Mouse (Mus musculus) heart, adult 2 months (tissue): ENCODE results near the gene Spata13.

ENCODE experiments used
- CTCF ChIP-seq: fragments of 200-600 bp; IDR thresholded peaks from 2 replicates; pipeline ENCODE4 v1.8.1; 2022; ENCODE audit warnings: antibody characterized with exemption, mild to moderate bottlenecking, moderate library complexity
- EP300 ChIP-seq: fragments of 200-500 bp; IDR thresholded peaks from 2 replicates; pipeline ENCODE4 v1.6.1; 2011; ENCODE audit warnings: low read depth, low read length, control low read depth; ENCODE audit not compliant: insufficient read depth
- POLR2A ChIP-seq: fragments of 200-500 bp; IDR thresholded peaks from 2 replicates; pipeline ENCODE4 v1.6.1; 2011; ENCODE audit warnings: mild to moderate bottlenecking, low read depth, low read length, control low read depth; ENCODE audit not compliant: insufficient read depth

DNA sequence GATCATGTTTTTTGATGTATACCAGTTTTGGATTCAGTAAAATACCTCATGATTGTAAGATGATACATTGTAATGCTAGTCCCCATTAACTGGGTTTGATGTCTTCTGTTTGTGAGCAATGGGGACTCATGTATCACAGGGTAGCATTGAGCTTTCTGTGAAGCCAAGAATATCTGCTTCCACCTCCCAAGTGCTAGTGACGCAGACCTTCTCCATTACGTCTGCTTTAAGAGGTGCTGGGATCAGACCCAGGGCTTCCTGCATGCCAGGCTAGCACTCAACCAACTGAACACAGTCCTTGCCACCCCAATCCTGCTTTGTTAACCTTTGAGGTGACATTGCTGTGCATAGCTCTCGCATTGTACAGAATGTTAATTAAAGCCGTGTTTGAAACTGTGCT lies 164.9 kb downstream of the Spata13 start:
- TF ChIP-seq POLR2A (no peak), CTCF (no peak), EP300 (no peak)
